Mouse (Mus musculus) neural tube, embryonic 11.5 days (tissue): ENCODE measurements at regions not wholly inside any gene's neighbourhood (a gene's known extent, or its start where the extent isn't known, plus 50 kb on each side); places are given as distances from the start of the nearest gene placed in this dataset.

Experiments
- ATAC-seq: fragments of 200-750 bp; cut with Nextera tagmentation; 2 replicates; pipeline ENCODE4 v1.8.0; 2017; ENCODE audit warnings: moderate number of reproducible peaks, mild to moderate bottlenecking, moderate TSS enrichment, moderate library complexity; ENCODE audit not compliant: insufficient read depth, low FRiP score, low TSS enrichment
- DNase-seq: peaks from one replicate; pipeline ENCODE4 v3.0.0-alpha.2; 2015; ENCODE audit warnings: low spot score
- H3K27ac ChIP-seq: fragments of 300-500 bp; sonication (generic); 2 replicates; pipeline ENCODE4 v1.5.1; 2014; ENCODE audit warnings: low read depth, mild to moderate bottlenecking, low read length
- H3K27me3 ChIP-seq: fragments of 300-500 bp; sonication (generic); 2 replicates; pipeline ENCODE4 v1.6.1; 2014; ENCODE audit warnings: mild to moderate bottlenecking, low read length, mixed read lengths; ENCODE audit not compliant: control insufficient read depth, insufficient read depth
- H3K36me3 ChIP-seq: fragments of 300-500 bp; sonication (generic); 2 replicates; pipeline ENCODE4 v1.6.1; 2014; ENCODE audit warnings: mild to moderate bottlenecking, low read length, moderate library complexity, mixed read lengths; ENCODE audit not compliant: control insufficient read depth, insufficient read depth
- H3K4me1 ChIP-seq: fragments of 300-500 bp; sonication (generic); 2 replicates; pipeline ENCODE4 v1.6.1; 2014; ENCODE audit warnings: low read length, mixed read lengths; ENCODE audit not compliant: control insufficient read depth, insufficient read depth
- H3K4me2 ChIP-seq: fragments of 300-500 bp; sonication (generic); 2 replicates; pipeline ENCODE4 v1.6.1; 2014; ENCODE audit warnings: low read depth, mild to moderate bottlenecking, moderate library complexity
- H3K4me3 ChIP-seq: fragments of 300-500 bp; sonication (generic); 2 replicates; pipeline ENCODE4 v1.5.1; 2014; ENCODE audit warnings: low read depth, low read length
- H3K9ac ChIP-seq: fragments of 300-500 bp; sonication (generic); 2 replicates; pipeline ENCODE4 v1.6.1; 2014; ENCODE audit warnings: mild to moderate bottlenecking, low read length
- H3K9me3 ChIP-seq: fragments of 300-500 bp; sonication (generic); 2 replicates; pipeline ENCODE4 v1.6.1; 2016; ENCODE audit warnings: low read length; ENCODE audit not compliant: control insufficient read depth
- WGBS: fragments of 180-500 bp; shearing (Covaris S2); extraction: QIAGEN DNeasy Blood & Tissue Kit; methylation state at CpG from one replicate; pipeline ENCODE4 v1.1.7; 2014; 5-methylcytosine and 5-hydroxymethylcytosine counted together

DNA sequence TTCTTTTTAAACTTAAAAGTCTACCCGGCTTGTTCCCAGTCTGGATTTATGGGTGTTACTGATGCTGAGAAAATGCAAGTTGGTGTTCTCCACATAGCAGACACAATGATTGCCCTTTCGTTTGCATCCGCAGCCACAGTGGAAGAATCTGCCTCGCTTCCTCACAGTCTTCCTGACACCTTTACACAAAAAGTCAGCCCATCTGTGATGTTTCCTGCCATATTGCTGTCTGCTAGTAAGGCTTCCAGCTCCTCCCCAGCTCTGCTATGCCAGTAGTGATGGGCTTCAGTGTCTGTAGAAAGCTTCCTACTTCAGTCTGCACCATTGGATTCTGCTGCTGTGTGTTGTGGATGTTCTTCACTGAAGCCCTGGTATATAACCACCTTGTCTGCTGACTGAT is 441.8 kb upstream of the Cwc22 start:
- no peaks in the 10 kb centered on the region for H3K9me3 ChIP-seq
- H3K27me3 ChIP-seq = no peaks in the 10 kb centered on the region
- no peak overlapping the region for H3K27ac ChIP-seq
- H3K4me2 ChIP-seq = no peak overlapping the region
- no peaks in the 10 kb centered on the region for H3K36me3 ChIP-seq
- H3K9ac ChIP-seq = no peak overlapping the region
- no peak for DNase-seq
- no peak for ATAC-seq
- H3K4me3 ChIP-seq = no peak overlapping the region
- 68% methylated on average over 4 of the region's 4 CpGs for WGBS
- no peaks in the 10 kb centered on the region for H3K4me1 ChIP-seq

DNA sequence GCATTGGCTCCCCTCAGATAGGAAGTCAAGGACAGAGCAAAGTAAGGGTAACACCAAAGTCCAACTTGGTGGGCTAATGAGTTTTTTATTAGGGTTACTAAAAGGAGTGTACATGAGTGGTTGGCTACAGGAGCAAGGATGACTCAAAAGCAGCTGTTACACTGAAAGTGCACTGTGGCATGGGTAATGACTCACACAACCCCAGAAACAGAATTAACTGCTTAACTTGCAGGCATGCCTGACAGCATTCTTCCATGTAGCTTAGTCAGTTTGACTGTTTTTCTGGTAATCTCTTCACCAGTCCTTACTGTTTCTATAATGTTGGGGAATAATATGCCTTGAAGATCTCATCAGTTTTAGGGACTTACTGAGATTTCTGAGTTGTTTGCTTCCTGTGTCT is 435.1 kb upstream of the Cwc22 start:
- DNase-seq (no peak), ATAC-seq (no peak)
- Histone ChIP-seq H3K4me1 (no peaks in the 10 kb centered on the region), H3K4me3 (no peak overlapping the region), H3K9me3 (no peaks in the 10 kb centered on the region), H3K4me2 (no peak overlapping the region), H3K9ac (no peak overlapping the region), H3K36me3 (no peaks in the 10 kb centered on the region), H3K27ac (no peak overlapping the region), H3K27me3 (no peaks in the 10 kb centered on the region)

DNA sequence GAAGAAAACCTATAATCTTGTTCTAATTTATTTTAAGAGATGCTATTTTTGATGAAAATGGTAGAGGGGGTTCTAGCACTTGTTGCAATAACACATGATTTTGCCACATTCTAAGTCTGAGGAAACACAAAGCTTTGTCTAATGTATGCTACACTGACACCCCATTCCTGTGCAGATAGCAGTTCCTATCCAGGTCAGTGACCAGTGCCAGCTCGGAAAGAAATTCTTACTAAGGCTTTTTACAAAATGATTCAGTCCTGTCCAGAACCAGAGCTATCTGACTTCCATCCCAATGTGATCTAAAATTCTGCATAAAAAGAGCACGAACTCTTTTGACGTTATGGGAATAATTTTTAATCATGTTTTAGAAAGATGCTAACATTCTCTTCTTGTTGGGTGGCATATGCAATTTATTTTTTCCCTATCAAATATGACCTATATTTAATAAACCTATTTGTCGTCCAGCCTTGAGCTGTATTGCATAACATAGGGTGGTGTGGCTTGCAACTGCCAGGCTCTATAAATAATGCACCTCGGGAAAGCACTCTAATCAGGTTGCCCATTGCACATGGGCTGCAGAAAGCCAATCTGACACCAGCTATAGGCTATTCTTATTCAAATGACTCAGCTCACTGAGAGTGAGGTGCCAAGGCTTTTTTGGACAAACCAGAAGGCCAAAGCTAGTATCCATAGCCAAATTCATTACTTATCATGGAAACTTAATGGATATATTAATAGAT is 385.7 kb upstream of the Cwc22 start:
- Histone ChIP-seq H3K9ac (no peak overlapping the region), H3K4me3 (no peak overlapping the region), H3K4me2 (no peak overlapping the region), H3K36me3 (no peaks in the 10 kb centered on the region), H3K27me3 (no peaks in the 10 kb centered on the region), H3K9me3 (no peaks in the 10 kb centered on the region), H3K27ac (no peak overlapping the region), H3K4me1 (no peaks in the 10 kb centered on the region)
- ATAC-seq = no peak
- 83% methylated on average over 5 of the region's 5 CpGs for whole genome bisulfite sequencing
- no peak for DNase-seq

DNA sequence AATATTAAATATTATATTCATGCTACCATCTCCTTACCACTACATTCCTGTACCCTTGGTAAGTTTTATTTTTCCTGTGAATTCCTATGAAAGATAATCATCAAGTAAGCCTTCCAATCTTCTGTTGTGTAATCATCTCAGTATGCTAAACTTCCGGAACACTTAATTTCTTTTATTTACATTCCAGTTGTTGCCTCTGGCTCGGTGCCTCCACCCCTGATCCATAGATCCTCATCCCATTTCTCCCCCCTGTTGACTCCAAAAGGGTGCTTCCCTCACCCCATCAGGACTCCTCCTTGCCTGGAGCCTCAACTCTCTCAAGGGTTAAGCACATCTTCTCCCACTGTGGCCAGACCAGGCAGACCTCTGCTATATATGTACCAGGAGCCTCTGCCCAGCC is 379.9 kb upstream of the Cwc22 start:
- Histone ChIP-seq H3K4me3 (no peak overlapping the region), H3K4me1 (no peaks in the 10 kb centered on the region), H3K9ac (no peak overlapping the region), H3K27me3 (no peaks in the 10 kb centered on the region), H3K27ac (no peak overlapping the region), H3K36me3 (no peaks in the 10 kb centered on the region), H3K9me3 (no peaks in the 10 kb centered on the region), H3K4me2 (no peak overlapping the region)
- no peak for ATAC-seq
- 90% methylated on average over 2 of the region's 2 CpGs for WGBS
- DNase-seq = no peak

DNA sequence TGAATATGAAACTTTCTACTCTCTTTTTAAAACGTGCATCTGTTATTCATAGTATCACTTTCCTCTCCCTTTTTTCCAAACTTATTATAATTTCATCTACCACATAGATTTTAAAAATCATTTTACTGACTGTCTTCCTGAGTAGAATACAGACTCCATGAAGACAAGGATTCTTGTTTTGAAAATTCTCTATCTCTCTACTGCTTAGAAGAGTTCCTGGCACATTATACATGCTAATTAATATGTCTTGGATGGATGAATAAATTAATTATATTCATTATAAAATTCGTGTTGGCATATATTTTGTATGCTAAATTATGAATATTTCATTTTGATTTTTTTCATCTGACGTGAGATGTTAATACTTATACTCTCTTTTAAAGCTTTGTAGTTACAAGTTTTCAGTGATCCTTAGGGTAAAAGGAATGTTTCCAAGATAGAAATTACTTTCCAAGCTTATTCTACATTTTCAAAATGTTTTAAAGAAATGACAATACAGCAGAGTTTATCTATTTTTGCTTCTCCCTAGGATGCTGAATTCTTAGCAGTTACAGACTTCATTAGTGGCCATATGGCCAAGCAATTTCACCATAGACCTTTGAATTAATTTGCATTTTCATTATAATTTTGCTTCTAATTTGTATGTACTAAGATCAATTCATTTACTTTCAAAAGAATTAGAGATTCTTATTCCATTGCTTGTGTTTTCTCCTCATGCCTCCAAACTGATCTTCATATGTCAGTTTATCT is 376.2 kb upstream of the Cwc22 start:
- no peaks in the 10 kb centered on the region for H3K27me3 ChIP-seq

DNA sequence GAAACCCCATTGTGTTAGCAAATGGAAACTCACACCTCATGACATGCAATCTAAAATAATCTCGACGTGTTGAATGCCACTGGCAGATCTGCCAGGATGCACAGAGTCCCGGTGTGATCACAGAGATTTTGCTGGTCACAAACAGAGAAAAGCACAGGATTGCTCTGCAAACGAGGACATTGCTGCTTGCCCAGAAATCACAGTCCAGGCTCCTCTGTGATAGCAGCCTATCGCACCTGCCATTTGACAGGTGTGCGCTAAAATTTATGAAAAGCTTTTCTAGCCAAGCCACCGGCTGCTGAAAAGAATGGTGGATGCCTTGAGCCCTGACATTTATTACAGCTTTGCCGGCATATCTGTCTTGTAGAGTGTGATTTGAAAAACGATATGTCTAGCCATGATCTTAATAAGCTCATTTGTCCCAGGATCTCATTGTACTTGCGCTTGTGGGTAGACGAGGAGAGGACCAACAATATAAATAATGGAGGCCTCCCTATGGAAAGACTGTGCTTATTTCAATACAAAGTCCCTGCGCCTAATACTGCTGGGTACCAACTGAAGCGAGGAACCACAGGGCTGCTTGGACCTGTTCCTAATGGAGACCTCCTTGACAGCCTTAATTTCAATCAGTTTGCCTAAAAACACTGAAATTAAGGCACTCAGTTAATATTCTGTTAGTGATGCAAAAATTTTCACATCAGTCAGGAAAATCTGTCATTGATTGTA is 365.8 kb upstream of the Cwc22 start:
- Histone ChIP-seq H3K9ac (no peak overlapping the region), H3K9me3 (no peaks in the 10 kb centered on the region), H3K4me1 (no peaks in the 10 kb centered on the region), H3K27ac (no peak overlapping the region), H3K4me2 (no peak overlapping the region), H3K36me3 (no peaks in the 10 kb centered on the region), H3K4me3 (no peak overlapping the region), H3K27me3 (no peaks in the 10 kb centered on the region)
- WGBS = 71% methylated on average over 13 of the region's 13 CpGs
- no peak for DNase-seq
- no peak; the same call in 1 of the 2 replicates for ATAC-seq

More for the DNA sequence above, 376.2 kb upstream of the Cwc22 start:
- no peak overlapping the region for H3K4me2 ChIP-seq
- no peaks in the 10 kb centered on the region for H3K9me3 ChIP-seq
- H3K36me3 ChIP-seq = no peaks in the 10 kb centered on the region
- H3K9ac ChIP-seq = no peak overlapping the region
- WGBS = 76% methylated on average over 3 of the region's 3 CpGs
- no peaks in the 10 kb centered on the region for H3K4me1 ChIP-seq
- no peak overlapping the region for H3K4me3 ChIP-seq
- no peak for ATAC-seq
- no peak overlapping the region for H3K27ac ChIP-seq
- no peak for DNase-seq

DNA sequence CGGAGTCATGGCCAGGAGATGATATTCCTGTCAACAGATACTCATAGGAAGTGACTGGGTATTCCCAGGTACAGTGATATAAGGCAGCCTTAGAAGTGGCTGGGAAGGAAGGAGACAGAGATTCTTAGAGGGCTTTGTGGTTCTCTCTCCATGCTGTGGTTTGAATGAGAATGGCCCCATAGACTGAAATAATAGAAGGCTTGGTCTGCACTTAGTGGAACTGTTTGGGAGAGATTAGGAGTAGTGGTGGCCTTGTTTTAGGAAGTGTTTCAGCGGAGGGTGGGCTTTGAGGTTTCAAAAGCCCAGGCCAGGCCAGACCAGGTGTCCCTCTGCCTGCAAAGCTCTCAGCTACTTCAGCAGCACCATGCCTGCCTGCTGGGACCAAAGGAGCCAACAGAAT is 363.2 kb upstream of the Cwc22 start:
- no peak overlapping the region for H3K4me2 ChIP-seq
- no peaks in the 10 kb centered on the region for H3K4me1 ChIP-seq
- no peak overlapping the region for H3K9ac ChIP-seq
- no peaks in the 10 kb centered on the region for H3K36me3 ChIP-seq
- ATAC-seq (no peak), DNase-seq (no peak)
- WGBS = 87% methylated on average over 2 of the region's 2 CpGs
- H3K9me3 ChIP-seq = no peaks in the 10 kb centered on the region
- no peak overlapping the region for H3K4me3 ChIP-seq
- H3K27me3 ChIP-seq = no peaks in the 10 kb centered on the region
- no peak overlapping the region for H3K27ac ChIP-seq

DNA sequence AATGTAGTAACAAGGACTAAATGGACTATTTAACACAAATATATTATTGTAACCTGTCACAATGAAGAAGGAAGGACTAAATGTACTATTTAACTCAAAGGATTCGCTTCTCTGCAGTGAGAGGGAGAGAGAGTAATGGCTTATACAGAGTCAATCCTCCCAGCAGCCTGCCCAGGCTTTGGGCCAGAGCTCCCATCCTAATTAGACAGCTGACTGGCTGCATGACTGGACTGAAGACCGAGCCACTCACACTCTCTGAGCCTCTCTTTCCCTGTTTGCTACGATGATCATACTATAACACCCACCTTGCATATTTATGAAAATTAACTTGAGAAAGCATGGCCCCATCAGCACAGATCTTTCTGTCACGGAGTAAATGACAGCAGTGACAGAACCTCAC is 360.7 kb upstream of the Cwc22 start:
- no peaks in the 10 kb centered on the region for H3K27me3 ChIP-seq
- no peak for DNase-seq

More for the DNA sequence above, 360.7 kb upstream of the Cwc22 start:
- Histone ChIP-seq H3K4me2 (no peak overlapping the region), H3K4me1 (no peaks in the 10 kb centered on the region), H3K9ac (no peak overlapping the region), H3K27ac (no peak overlapping the region), H3K9me3 (no peaks in the 10 kb centered on the region), H3K36me3 (no peaks in the 10 kb centered on the region), H3K4me3 (no peak overlapping the region)
- 85% methylated on average over 4 of the region's 4 CpGs for WGBS
- ATAC-seq = no peak
